Mouse (Mus musculus) neural tube, embryonic 13.5 days (tissue): ENCODE results near the gene Kcnab2. TPM values are rescaled to one million over a fixed set of nuclear protein-coding genes. Genes with fewer than 3 reads are reported as not detected.
A peak's percentile ranks its signal among the peaks of the same experiment; 100 is the strongest.

Experiments
- ATAC-seq: fragments of 200-750 bp; cut with Nextera tagmentation; 2 replicates; pipeline ENCODE4 v1.8.0; 2017; ENCODE audit warnings: low read depth, mild to moderate bottlenecking, moderate TSS enrichment, moderate library complexity
- H3K27ac ChIP-seq: fragments of 300-500 bp; sonication (generic); replicated peaks from 2 replicates; pipeline ENCODE4 v1.5.1; 2015; ENCODE audit warnings: moderate library complexity, mild to moderate bottlenecking, inconsistent platforms
- H3K27me3 ChIP-seq: fragments of 300-500 bp; sonication (generic); 2 replicates; pipeline ENCODE4 v1.6.1; 2015; ENCODE audit warnings: mild to moderate bottlenecking, inconsistent platforms
- H3K36me3 ChIP-seq: fragments of 300-500 bp; sonication (generic); 2 replicates; pipeline ENCODE4 v1.6.1; 2015; ENCODE audit warnings: mild to moderate bottlenecking, inconsistent platforms
- H3K4me1 ChIP-seq: fragments of 300-500 bp; sonication (generic); replicated peaks from 2 replicates; pipeline ENCODE4 v1.6.1; 2015; ENCODE audit warnings: inconsistent platforms
- H3K4me2 ChIP-seq: fragments of 300-500 bp; sonication (generic); 2 replicates; pipeline ENCODE4 v1.6.1; 2015; ENCODE audit warnings: inconsistent platforms, mild to moderate bottlenecking, moderate library complexity
- H3K4me3 ChIP-seq: fragments of 300-500 bp; sonication (generic); 2 replicates; pipeline ENCODE4 v1.5.1; 2015; ENCODE audit warnings: mild to moderate bottlenecking, inconsistent platforms
- H3K9ac ChIP-seq: fragments of 300-500 bp; sonication (generic); 2 replicates; pipeline ENCODE4 v1.6.1; 2015; ENCODE audit warnings: moderate library complexity, mild to moderate bottlenecking, inconsistent platforms
- H3K9me3 ChIP-seq: fragments of 300-500 bp; sonication (generic); 2 replicates; pipeline ENCODE4 v1.6.1; 2016; ENCODE audit warnings: inconsistent platforms
- WGBS: fragments of 180-500 bp; shearing (Covaris S2); methylation state at CpG from one replicate; pipeline ENCODE4 v1.1.7; 2015; 5-methylcytosine and 5-hydroxymethylcytosine counted together
- polyA plus RNA-seq: library from polyadenylated mRNA; unstranded; fragments of >200 nt; fragmentation: Nextera tagmentation; extraction: Ambion mirVana; gene quantifications from 2 replicates; pipeline ENCODE4 v1.2.1, GENCODE M21; 2015

The Kcnab2 gene
- polyA plus RNA-seq, 1 experiment from 2014 or later: 32.6 TPM

DNA sequence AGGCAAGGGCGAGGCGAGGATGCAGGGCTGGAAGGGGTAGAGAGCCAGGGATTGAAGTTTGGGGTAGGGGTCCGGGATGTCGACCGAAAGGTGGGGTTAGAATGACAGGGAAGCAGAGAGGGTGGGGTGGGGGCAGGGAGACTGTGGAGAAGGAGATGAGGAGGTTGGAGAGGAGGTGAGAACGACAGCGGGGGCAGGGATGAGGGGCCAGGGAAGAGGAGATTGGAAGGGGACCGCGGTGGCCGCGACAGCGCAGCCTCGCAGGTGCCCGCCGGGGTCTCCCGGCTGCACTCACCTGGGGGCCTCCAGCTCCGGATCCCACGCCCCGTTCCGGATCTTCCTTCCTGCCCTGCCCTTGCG lies 585 bp downstream of the Kcnab2 start:
- peaks cover 9% of the 10 kb centered on the region for H3K9me3 ChIP-seq
- WGBS: 0% methylated on average over 21 of the region's 21 CpGs
- peaks cover 19% of the 10 kb centered on the region for H3K4me1 ChIP-seq
- H3K27ac ChIP-seq: 0 out of 2 replicates have a peak overlapping the region, but pooled peaks have one; percentile 49
- peak overlapping the region; percentile 89 for H3K4me2 ChIP-seq
- peaks cover 14% of the 10 kb centered on the region for H3K27me3 ChIP-seq
- peak; percentile 54 for ATAC-seq
- peak overlapping the region; percentile 55 for H3K4me3 ChIP-seq
- 0 out of 2 replicates have a peak, but pooled peaks cover 4% of the 10 kb centered on the region for H3K36me3 ChIP-seq
- H3K9ac ChIP-seq: peak overlapping the region; percentile 83

- H3K27me3 ChIP-seq: peaks cover 14% of the 10 kb centered on the region
- H3K4me1 ChIP-seq: peaks cover 19% of the 10 kb centered on the region
- H3K9ac ChIP-seq: peak within 1 kb of the TSS; percentile 83
- H3K4me2 ChIP-seq: peak within 1 kb of the TSS; percentile 89
- 1% methylated on average over 18 of the region's 18 CpGs for WGBS
- peak within 1 kb of the TSS; percentile 91 for H3K27ac ChIP-seq
- ATAC-seq: 0 out of 2 replicates have a peak, but pooled peaks have one; percentile 0
- H3K36me3 ChIP-seq: 0 out of 2 replicates have a peak, but pooled peaks cover 8% of the 10 kb centered on the region
- H3K4me3 ChIP-seq: peak within 1 kb of the TSS; percentile 55
- peaks cover 15% of the 10 kb centered on the region for H3K9me3 ChIP-seq
Observed at GRCm38 (mm10) chr4:152476427-152477023, 1.1 kb downstream of the Kcnab2 start, which contains the start of gene Nphp4. Gene Nphp4 (plus strand): TSS chr4:152476706.

DNA sequence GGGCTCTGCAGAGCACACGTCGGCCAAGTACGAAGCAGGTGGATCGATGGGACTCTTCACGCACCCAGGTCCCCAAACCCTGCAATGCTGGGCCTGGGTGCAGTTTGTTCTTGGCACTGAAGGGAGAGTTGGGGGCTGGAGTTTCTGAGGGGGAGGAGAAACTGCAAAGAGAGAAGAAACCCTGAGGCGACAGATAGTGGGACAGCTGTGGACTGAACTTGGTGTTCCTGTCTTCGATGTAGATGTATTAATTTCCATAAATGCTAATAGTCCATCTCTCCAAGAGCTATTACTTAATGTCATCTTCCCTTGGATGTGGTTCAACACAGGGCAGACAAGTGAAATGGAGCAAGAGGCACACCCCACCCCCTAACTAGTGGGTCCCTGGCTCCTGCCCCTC lies 1.7 kb downstream of the Kcnab2 start:
- Histone ChIP-seq H3K36me3 (0 out of 2 replicates have a peak, but pooled peaks cover 8% of the 10 kb centered on the region), H3K4me1 (peaks cover 19% of the 10 kb centered on the region), H3K4me3 (peak overlapping the region; percentile 55; the same call in 1 of the 2 replicates), H3K27me3 (peaks cover 14% of the 10 kb centered on the region), H3K9me3 (peaks cover 18% of the 10 kb centered on the region), H3K4me2 (peak overlapping the region; percentile 89), H3K27ac (no peak overlapping the region), H3K9ac (no peak overlapping the region)
- WGBS: 82% methylated on average over 7 of the region's 7 CpGs
- ATAC-seq: no peak

GRCm38 (mm10) chr4:152467951-152468350 lies 9.7 kb downstream of the Kcnab2 start:
- Histone ChIP-seq H3K4me3 (no peak overlapping the region), H3K27me3 (no peaks in the 10 kb centered on the region), H3K36me3 (0 out of 2 replicates have a peak, but pooled peaks cover 8% of the 10 kb centered on the region), H3K9me3 (peaks cover 18% of the 10 kb centered on the region), H3K9ac (no peak overlapping the region), H3K4me2 (no peak overlapping the region), H3K4me1 (peaks cover 28% of the 10 kb centered on the region), H3K27ac (no peak overlapping the region)
- no peak for ATAC-seq
- WGBS: 79% methylated on average over 6 of the region's 6 CpGs

GRCm38 (mm10) chr4:152466601-152467000 lies 11.1 kb downstream of the Kcnab2 start:
- Histone ChIP-seq H3K9ac (0 out of 2 replicates have a peak overlapping the region, but pooled peaks have one; percentile 17), H3K27me3 (no peaks in the 10 kb centered on the region), H3K4me1 (peaks cover 30% of the 10 kb centered on the region), H3K27ac (no peak overlapping the region), H3K36me3 (no peaks in the 10 kb centered on the region), H3K9me3 (peaks cover 4% of the 10 kb centered on the region; the same call in 1 of the 2 replicates), H3K4me2 (no peak overlapping the region), H3K4me3 (no peak overlapping the region)
- ATAC-seq: no peak
- 73% methylated on average over 13 of the region's 13 CpGs for WGBS

- Histone ChIP-seq H3K27ac (peak overlapping the region; percentile 53), H3K9ac (peak overlapping the region; percentile 41; the same call in 1 of the 2 replicates), H3K36me3 (no peaks in the 10 kb centered on the region), H3K4me3 (no peak overlapping the region), H3K9me3 (no peaks in the 10 kb centered on the region), H3K27me3 (no peaks in the 10 kb centered on the region), H3K4me1 (peaks cover 30% of the 10 kb centered on the region), H3K4me2 (no peak overlapping the region)
- 14% methylated on average over 8 of the region's 8 CpGs for WGBS
- peak; percentile 32; the same call in 1 of the 2 replicates for ATAC-seq
Observed at GRCm38 (mm10) chr4:152465116-152465515, 12.6 kb downstream of the Kcnab2 start.

GRCm38 (mm10) chr4:152463147-152463546 lies 14.5 kb downstream of the Kcnab2 start:
- no peak for ATAC-seq
- no peaks in the 10 kb centered on the region for H3K36me3 ChIP-seq
- no peaks in the 10 kb centered on the region for H3K27me3 ChIP-seq
- H3K9me3 ChIP-seq: no peaks in the 10 kb centered on the region
- no peak overlapping the region for H3K27ac ChIP-seq
- no peak overlapping the region for H3K9ac ChIP-seq
- WGBS: 81% methylated on average over 9 of the region's 9 CpGs
- H3K4me3 ChIP-seq: no peak overlapping the region
- no peak overlapping the region for H3K4me2 ChIP-seq
- H3K4me1 ChIP-seq: peaks cover 30% of the 10 kb centered on the region

DNA sequence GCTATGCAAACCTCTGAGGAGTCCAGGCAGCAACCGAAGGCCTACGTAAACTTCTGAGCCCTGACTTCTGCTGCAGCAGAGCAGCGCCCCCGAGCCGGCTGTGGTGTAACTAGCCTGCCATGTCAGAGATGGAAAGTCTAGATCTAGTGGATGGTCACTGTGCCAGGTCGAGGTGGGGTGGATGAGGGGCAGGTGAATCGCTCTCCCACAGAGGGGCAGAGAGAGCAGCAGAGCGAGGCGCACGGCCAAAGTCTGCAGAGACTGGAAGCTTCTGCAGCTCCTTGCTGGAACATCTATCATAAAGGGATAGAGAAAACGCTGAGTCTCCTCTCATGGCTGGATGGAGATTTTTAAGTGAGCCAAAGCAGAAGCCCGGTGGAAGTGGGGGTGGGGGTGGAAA lies 15.2 kb downstream of the Kcnab2 start:
- 0 out of 2 replicates have a peak overlapping the region, but pooled peaks have one; percentile 5 for H3K9ac ChIP-seq
- H3K4me1 ChIP-seq: peaks cover 30% of the 10 kb centered on the region
- no peaks in the 10 kb centered on the region for H3K9me3 ChIP-seq
- WGBS: 84% methylated on average over 12 of the region's 12 CpGs
- H3K27me3 ChIP-seq: no peaks in the 10 kb centered on the region
- no peaks in the 10 kb centered on the region for H3K36me3 ChIP-seq
- no peak overlapping the region for H3K4me2 ChIP-seq
- no peak for ATAC-seq
- no peak overlapping the region for H3K27ac ChIP-seq
- H3K4me3 ChIP-seq: no peak overlapping the region

GRCm38 (mm10) chr4:152457673-152458072 lies 20.0 kb downstream of the Kcnab2 start:
- Histone ChIP-seq H3K36me3 (no peaks in the 10 kb centered on the region), H3K4me2 (no peak overlapping the region), H3K4me3 (no peak overlapping the region), H3K9me3 (no peaks in the 10 kb centered on the region), H3K27me3 (no peaks in the 10 kb centered on the region), H3K4me1 (peaks cover 23% of the 10 kb centered on the region), H3K27ac (0 out of 2 replicates have a peak overlapping the region, but pooled peaks have one; percentile 7), H3K9ac (no peak overlapping the region)
- no peak for ATAC-seq
- 94% methylated on average over 4 of the region's 4 CpGs for WGBS

- Histone ChIP-seq H3K27ac (peak overlapping the region; percentile 34; the same call in 1 of the 2 replicates), H3K4me2 (no peak overlapping the region), H3K4me3 (no peak overlapping the region), H3K4me1 (peaks cover 24% of the 10 kb centered on the region), H3K9ac (no peak overlapping the region), H3K36me3 (no peaks in the 10 kb centered on the region), H3K9me3 (no peaks in the 10 kb centered on the region), H3K27me3 (no peaks in the 10 kb centered on the region)
- 52% methylated on average over 18 of the region's 18 CpGs for WGBS
- no peak for ATAC-seq
Observed at GRCm38 (mm10) chr4:152456609-152457008, 21.1 kb downstream of the Kcnab2 start.

DNA sequence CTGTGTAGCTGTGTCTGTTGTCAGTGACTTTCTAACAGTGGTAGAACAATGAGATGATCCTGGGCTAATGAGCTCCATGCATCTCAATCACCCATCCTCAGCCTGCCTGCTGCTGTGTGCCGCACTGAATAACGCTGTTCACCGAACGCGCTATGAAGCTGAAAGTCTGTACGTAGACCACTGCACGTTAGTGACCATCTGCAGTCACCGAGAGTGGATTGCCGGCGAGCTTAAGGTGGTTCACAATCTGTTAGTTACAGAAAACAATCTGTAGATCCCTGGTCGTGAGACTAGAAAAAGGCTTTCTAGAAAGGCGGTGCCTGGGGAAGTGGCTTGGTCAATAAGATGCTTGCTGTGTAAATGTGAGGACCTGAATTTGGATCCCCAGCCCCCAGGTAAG lies 23.5 kb downstream of the Kcnab2 start:
- Histone ChIP-seq H3K4me3 (no peak overlapping the region), H3K9me3 (no peaks in the 10 kb centered on the region), H3K27ac (no peak overlapping the region), H3K9ac (no peak overlapping the region), H3K36me3 (no peaks in the 10 kb centered on the region), H3K4me2 (no peak overlapping the region), H3K4me1 (peaks cover 24% of the 10 kb centered on the region), H3K27me3 (no peaks in the 10 kb centered on the region)
- WGBS: 70% methylated on average over 12 of the region's 12 CpGs
- ATAC-seq: no peak

DNA sequence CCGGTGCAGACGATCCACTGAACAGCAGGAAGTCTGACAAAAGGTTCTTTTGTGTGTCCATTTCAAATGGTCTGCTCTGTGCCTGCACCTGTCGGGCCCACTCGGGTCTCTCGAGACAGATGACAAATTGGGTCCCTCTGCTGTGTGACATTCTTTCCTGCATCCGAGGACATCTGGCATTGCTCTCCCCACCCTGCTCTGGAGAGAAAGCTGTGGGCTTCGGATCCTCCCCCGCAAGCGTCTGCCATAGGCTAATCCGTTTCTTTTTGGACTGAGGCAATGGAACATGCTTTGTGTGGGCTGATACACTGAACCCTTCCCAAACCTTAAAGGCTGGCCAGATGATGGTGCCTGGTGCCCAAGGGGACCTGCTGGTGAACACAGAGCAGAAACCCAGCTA lies 24.6 kb downstream of the Kcnab2 start:
- Histone ChIP-seq H3K4me3 (no peak overlapping the region), H3K4me2 (no peak overlapping the region), H3K4me1 (peaks cover 24% of the 10 kb centered on the region), H3K36me3 (no peaks in the 10 kb centered on the region), H3K27me3 (no peaks in the 10 kb centered on the region), H3K9me3 (no peaks in the 10 kb centered on the region), H3K9ac (no peak overlapping the region), H3K27ac (peak overlapping the region; percentile 59)
- WGBS: 28% methylated on average over 10 of the region's 10 CpGs
- ATAC-seq: peak; percentile 9; the same call in 1 of the 2 replicates
